Mouse (Mus musculus): ENCODE results near the gene Ankrd36. TPM values are rescaled to one million over a fixed set of nuclear protein-coding genes. Genes with fewer than 3 reads are reported as not detected.

The Ankrd36 gene
- polyA plus RNA-seq, 1 experiment, result not detected

- no peaks in the 10 kb centered on the region for H3K4me1 ChIP-seq (ENCODE audit: control insufficient read depth, insufficient read depth, insufficient read length, low read length)
- no peaks in the 10 kb centered on the region for H3K27me3 ChIP-seq (ENCODE audit: control insufficient read depth, insufficient read depth, low read length)
- no peak overlapping the region for H3K27ac ChIP-seq (ENCODE audit: insufficient read depth, low read depth, low read length)
- TF ChIP-seq POLR2A (IDR thresholded peaks at IDR 0.05; ENCODE audit: low read depth, low read length) (no peak), CTCF (IDR thresholded peaks at IDR 0.05; ENCODE audit: extremely low read depth, insufficient read length, insufficient replicate concordance, low read depth, low read length) (no peak)
- no peak overlapping the region for H3K4me3 ChIP-seq (ENCODE audit: low read depth, low read length)
- H3K36me3 ChIP-seq (ENCODE audit: control insufficient read depth, insufficient read depth, low read length), result no peaks in the 10 kb centered on the region
- 48% methylated on average over 2 of the region's 2 CpGs for WGBS
Observed at GRCm38 (mm10) chr11:5566506-5566905, 3.0 kb upstream of the Ankrd36 start.

GRCm38 (mm10) chr11:5567654-5568053, 1.8 kb upstream of the Ankrd36 start:
- H3K36me3 ChIP-seq (ENCODE audit: control insufficient read depth, insufficient read depth, low read length), result no peaks in the 10 kb centered on the region
- H3K27me3 ChIP-seq (ENCODE audit: control insufficient read depth, insufficient read depth, low read length), result no peaks in the 10 kb centered on the region
- H3K4me3 ChIP-seq (ENCODE audit: low read depth, low read length), result no peak overlapping the region
- WGBS, result 95% methylated on average over 6 of the region's 6 CpGs
- H3K4me1 ChIP-seq (ENCODE audit: control insufficient read depth, insufficient read depth, insufficient read length, low read length), result no peaks in the 10 kb centered on the region
- no peak overlapping the region for H3K27ac ChIP-seq (ENCODE audit: insufficient read depth, low read depth, low read length)
- TF ChIP-seq CTCF (IDR thresholded peaks at IDR 0.05; ENCODE audit: extremely low read depth, insufficient read length, insufficient replicate concordance, low read depth, low read length), result no peak
- TF ChIP-seq POLR2A (IDR thresholded peaks at IDR 0.05; ENCODE audit: low read depth, low read length), result no peak

- H3K4me3 ChIP-seq (ENCODE audit: low read depth, low read length), result no peak overlapping the region
- H3K27ac ChIP-seq (ENCODE audit: insufficient read depth, low read depth, low read length), result no peak overlapping the region
- TF ChIP-seq POLR2A (IDR thresholded peaks at IDR 0.05; ENCODE audit: low read depth, low read length) (no peak), CTCF (IDR thresholded peaks at IDR 0.05; ENCODE audit: extremely low read depth, insufficient read length, insufficient replicate concordance, low read depth, low read length) (no peak)
- no peaks in the 10 kb centered on the region for H3K27me3 ChIP-seq (ENCODE audit: control insufficient read depth, insufficient read depth, low read length)
- WGBS, result 86% methylated on average over 5 of the region's 5 CpGs
- no peaks in the 10 kb centered on the region for H3K4me1 ChIP-seq (ENCODE audit: control insufficient read depth, insufficient read depth, insufficient read length, low read length)
- H3K36me3 ChIP-seq (ENCODE audit: control insufficient read depth, insufficient read depth, low read length), result no peaks in the 10 kb centered on the region
Observed at GRCm38 (mm10) chr11:5568082-5568481, 1.4 kb upstream of the Ankrd36 start.

- no peak overlapping the region for H3K4me3 ChIP-seq (ENCODE audit: low read depth, low read length)
- no peak for TF ChIP-seq CTCF (IDR thresholded peaks at IDR 0.05; ENCODE audit: extremely low read depth, insufficient read length, insufficient replicate concordance, low read depth, low read length)
- no peak for TF ChIP-seq POLR2A (IDR thresholded peaks at IDR 0.05; ENCODE audit: low read depth, low read length)
- H3K27me3 ChIP-seq (ENCODE audit: control insufficient read depth, insufficient read depth, low read length), result no peaks in the 10 kb centered on the region
- H3K27ac ChIP-seq (ENCODE audit: insufficient read depth, low read depth, low read length), result no peak overlapping the region
- no peaks in the 10 kb centered on the region for H3K4me1 ChIP-seq (ENCODE audit: control insufficient read depth, insufficient read depth, insufficient read length, low read length)
- 81% methylated on average over 4 of the region's 4 CpGs for WGBS
- H3K36me3 ChIP-seq (ENCODE audit: control insufficient read depth, insufficient read depth, low read length), result no peaks in the 10 kb centered on the region
Observed at GRCm38 (mm10) chr11:5571856-5572255, 2.4 kb downstream of the Ankrd36 start.

GRCm38 (mm10) chr11:5573821-5574220, 4.3 kb downstream of the Ankrd36 start:
- H3K36me3 ChIP-seq (ENCODE audit: control insufficient read depth, insufficient read depth, low read length), result no peaks in the 10 kb centered on the region
- no peak for TF ChIP-seq POLR2A (IDR thresholded peaks at IDR 0.05; ENCODE audit: low read depth, low read length)
- no peak for TF ChIP-seq CTCF (IDR thresholded peaks at IDR 0.05; ENCODE audit: extremely low read depth, insufficient read length, insufficient replicate concordance, low read depth, low read length)
- WGBS, result 71% methylated on average over 2 of the region's 2 CpGs
- no peak overlapping the region for H3K4me3 ChIP-seq (ENCODE audit: low read depth, low read length)
- no peak overlapping the region for H3K27ac ChIP-seq (ENCODE audit: insufficient read depth, low read depth, low read length)
- H3K4me1 ChIP-seq (ENCODE audit: control insufficient read depth, insufficient read depth, insufficient read length, low read length), result no peaks in the 10 kb centered on the region
- no peaks in the 10 kb centered on the region for H3K27me3 ChIP-seq (ENCODE audit: control insufficient read depth, insufficient read depth, low read length)

GRCm38 (mm10) chr11:5575046-5575445, 5.6 kb downstream of the Ankrd36 start:
- WGBS, result 62% methylated on average over 6 of the region's 6 CpGs
- Histone ChIP-seq H3K4me3 (ENCODE audit: low read depth, low read length) (no peak overlapping the region), H3K27ac (ENCODE audit: insufficient read depth, low read depth, low read length) (no peak overlapping the region), H3K4me1 (ENCODE audit: control insufficient read depth, insufficient read depth, insufficient read length, low read length) (no peaks in the 10 kb centered on the region), H3K27me3 (ENCODE audit: control insufficient read depth, insufficient read depth, low read length) (no peaks in the 10 kb centered on the region), H3K36me3 (ENCODE audit: control insufficient read depth, insufficient read depth, low read length) (no peaks in the 10 kb centered on the region)
- TF ChIP-seq POLR2A (IDR thresholded peaks at IDR 0.05; ENCODE audit: low read depth, low read length), result no peak
- no peak for TF ChIP-seq CTCF (IDR thresholded peaks at IDR 0.05; ENCODE audit: extremely low read depth, insufficient read length, insufficient replicate concordance, low read depth, low read length)

GRCm38 (mm10) chr11:5592336-5592735, 22.9 kb downstream of the Ankrd36 start:
- 22% methylated on average over 6 of the region's 6 CpGs for WGBS
- Histone ChIP-seq H3K36me3 (ENCODE audit: control insufficient read depth, insufficient read depth, low read length) (no peaks in the 10 kb centered on the region), H3K4me3 (ENCODE audit: low read depth, low read length) (no peak overlapping the region), H3K4me1 (ENCODE audit: control insufficient read depth, insufficient read depth, insufficient read length, low read length) (no peaks in the 10 kb centered on the region), H3K27ac (ENCODE audit: insufficient read depth, low read depth, low read length) (no peak overlapping the region), H3K27me3 (ENCODE audit: control insufficient read depth, insufficient read depth, low read length) (no peaks in the 10 kb centered on the region)
- TF ChIP-seq CTCF (IDR thresholded peaks at IDR 0.05; ENCODE audit: extremely low read depth, insufficient read length, insufficient replicate concordance, low read depth, low read length), result no peak
- no peak for TF ChIP-seq POLR2A (IDR thresholded peaks at IDR 0.05; ENCODE audit: low read depth, low read length)

GRCm38 (mm10) chr11:5595381-5595791, 25.9 kb downstream of the Ankrd36 start:
- H3K27me3 ChIP-seq (ENCODE audit: control insufficient read depth, insufficient read depth, low read length), result no peaks in the 10 kb centered on the region
- H3K36me3 ChIP-seq (ENCODE audit: control insufficient read depth, insufficient read depth, low read length), result no peaks in the 10 kb centered on the region
- WGBS, result 25% methylated on average over 4 of the region's 4 CpGs
- no peak overlapping the region for H3K27ac ChIP-seq (ENCODE audit: insufficient read depth, low read depth, low read length)
- TF ChIP-seq POLR2A (IDR thresholded peaks at IDR 0.05; ENCODE audit: low read depth, low read length) (no peak), CTCF (IDR thresholded peaks at IDR 0.05; ENCODE audit: extremely low read depth, insufficient read length, insufficient replicate concordance, low read depth, low read length) (no peak)
- no peaks in the 10 kb centered on the region for H3K4me1 ChIP-seq (ENCODE audit: control insufficient read depth, insufficient read depth, insufficient read length, low read length)
- H3K4me3 ChIP-seq (ENCODE audit: low read depth, low read length), result no peak overlapping the region

All from small intestine, adult 2 months (tissue).